Mouse (Mus musculus) heart, adult 2 months (tissue): ENCODE measurements around the gene Kdm1b.
A peak's percentile ranks its signal among the peaks of the same experiment; 100 is the strongest.

Experiments
- CTCF ChIP-seq: fragments of 200-600 bp; IDR thresholded peaks from 2 replicates; pipeline ENCODE4 v1.8.1; 2022; ENCODE audit warnings: antibody characterized with exemption, mild to moderate bottlenecking, moderate library complexity
- POLR2A ChIP-seq: fragments of 200-500 bp; IDR thresholded peaks from 2 replicates; pipeline ENCODE4 v1.6.1; 2011; ENCODE audit warnings: mild to moderate bottlenecking, low read depth, low read length, control low read depth; ENCODE audit not compliant: insufficient read depth

- TF ChIP-seq POLR2A (peak; percentile 85), CTCF (no peak)
Measured at GRCm38 (mm10) chr13:47043030-47043680, at the start of gene Kdm1b.
